23 mouse cellular contexts compared by ENCODE assay signal in the genomic region with DNA sequence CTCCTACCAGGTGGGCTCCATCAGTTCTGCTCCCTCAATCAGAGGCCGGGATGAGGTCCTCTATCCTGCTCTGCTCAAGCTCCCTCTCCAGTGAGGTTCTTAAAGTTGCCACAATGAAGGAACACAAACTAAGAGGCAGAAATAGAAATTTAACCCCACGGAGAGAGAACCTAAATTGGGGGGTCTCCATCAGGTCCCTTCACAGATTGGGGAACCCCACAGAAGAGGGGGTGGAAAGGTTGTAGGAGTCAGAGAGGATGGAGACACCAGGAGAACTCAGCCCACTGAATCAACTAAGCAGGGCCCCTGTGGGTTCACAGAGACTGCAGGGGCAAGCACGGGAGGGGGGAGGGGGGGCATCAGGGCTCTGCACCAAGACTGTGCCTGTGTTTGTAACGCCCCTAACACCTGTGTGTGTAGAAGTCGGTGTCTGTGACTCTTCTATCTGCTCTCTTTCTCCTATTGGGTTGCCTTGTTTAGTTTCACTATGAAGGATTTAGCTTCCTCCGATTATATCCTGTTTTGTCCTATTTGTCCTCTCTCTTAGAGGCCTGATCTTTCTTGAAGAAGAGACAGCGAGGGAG.
A peak's percentile ranks its signal among the peaks of the same experiment; 100 is the strongest.
DNase-seq lines count a peak whose midpoint lies in the region; ATAC-seq and TF ChIP-seq lines count a peak whose summit lies in the region.
"Had no signal": no experiment of that assay in that cellular context is flagged by ENCODE, and none has a peak within 500 bp of the region (broad histone marks: within the 10 kb centered on the region; RNA-seq: fewer than 3 reads in every experiment).

No protein-coding gene starts in this region.

- H3K36me3 ChIP-seq in heart, adult 2 months (ENCODE audit: control insufficient read depth, insufficient read depth, low read length), result peaks cover 13% of the 10 kb centered on the region
- H3K36me3 ChIP-seq: midbrain, embryonic 13.5 days; neural tube, embryonic 15.5 days had no signal

- H3K79me2 ChIP-seq in heart, adult 2 months (replicated peaks; ENCODE audit: control insufficient read depth, insufficient read depth, low read length), result no peaks in the 10 kb centered on the region

- intact Hi-C loops in heart, adult 2 months (cut with DNase I), result loop anchor here (2.0 kb wide), 1 partner anchor 29 kb away; no protein-coding TSS in a partner anchor
- intact Hi-C loops in heart, postnatal 10 days (cut with DNase I), result no loop called here

- peaks cover 13% of the 10 kb centered on the region for H3K4me1 ChIP-seq in heart, adult 2 months (ENCODE audit: control insufficient read depth, insufficient read depth, low read length)
- H3K4me1 ChIP-seq: midbrain, embryonic 13.5 days had no signal

- no peak for TF ChIP-seq CTCF in heart, adult 2 months (IDR thresholded peaks at IDR 0.05)

- peak overlapping the region; percentile 19; the same call in 1 of the 2 replicates for H3K27ac ChIP-seq in heart, adult 2 months
- H3K27ac ChIP-seq: kidney, postnatal 0 days; layer of hippocampus, adult 2 months; liver, embryonic 14.5 days; midbrain, embryonic 13.5 days; neural tube, embryonic 15.5 days had no signal

- ATAC-seq in inflammation-experienced regulatory T-cells, adult 6 months, result peak; percentile 53
- ATAC-seq in frontal cortex, adult (ENCODE audit: low TSS enrichment), result no peak
- ATAC-seq: hindbrain, embryonic 16.5 days; lung, postnatal 0 days; midbrain, embryonic 13.5 days had no signal

- DNase-seq in heart, adult 2 months, result no peak
- no peak for DNase-seq in heart, postnatal 10 days
- DNase-seq in CD4-positive, CD25-positive, alpha-beta regulatory T cell, adult 2 months (ENCODE audit: low read depth, low spot score), result peak; percentile 54
- peak; percentile 55 to 57 for DNase-seq in thymus, postnatal 10 days (ENCODE audit: low spot score in 2 of 2)
- no peak for DNase-seq in kidney, postnatal 4 days
- no peak for DNase-seq in cerebellum, postnatal 25 days
- DNase-seq: adrenal gland, postnatal 25 days; cerebellum, adult 18-20 months; cerebellum, postnatal 36 days; gastrocnemius, postnatal 25 days; heart, postnatal 36 days; kidney, adult 11 months; layer of hippocampus, postnatal 36 days; right cerebral cortex, postnatal 25 days had no signal

- 62% methylated on average over 7 of the region's 7 CpGs for WGBS in heart, adult 2 months

- TF ChIP-seq POLR2A in heart, adult 2 months (IDR thresholded peaks at IDR 0.05; ENCODE audit: insufficient read depth, low read depth, low read length), result no peak

- no peak overlapping the region for H3K9ac ChIP-seq in heart, adult 2 months (ENCODE audit: low read depth, low read length)
- H3K9ac ChIP-seq: liver, embryonic 14.5 days; midbrain, embryonic 13.5 days; neural tube, embryonic 15.5 days had no signal

- no peak for TF ChIP-seq EP300 in heart, adult 2 months (IDR thresholded peaks at IDR 0.05; ENCODE audit: insufficient read depth, low read depth, low read length)

- no peaks in the 10 kb centered on the region for H3K27me3 ChIP-seq in heart, adult 2 months (ENCODE audit: control insufficient read depth, insufficient read depth, low read length)
- H3K27me3 ChIP-seq: midbrain, embryonic 13.5 days; neural tube, embryonic 15.5 days had no signal

- H3K4me3 ChIP-seq in heart, adult 2 months, result no peak overlapping the region
- H3K4me3 ChIP-seq: layer of hippocampus, adult 2 months; midbrain, embryonic 13.5 days; neural tube, embryonic 15.5 days had no signal

Comparison
In these comparisons a context has a peak if more than half of its experiments do, and no peak if none do; other contexts are left out.
1. DNase-seq: peak in CD4-positive, CD25-positive, alpha-beta regulatory T cell, adult 2 months (single experiment) and thymus, postnatal 10 days (2 of 2); none in heart, adult 2 months (0 of 2), heart, postnatal 10 days (0 of 2), kidney, postnatal 4 days (0 of 2) and cerebellum, postnatal 25 days (0 of 2).